Mouse (Mus musculus) activated CD4-positive, CD25-positive, alpha-beta regulatory T cell, adult 4 months (primary cell): ENCODE results near the gene Gpbp1. TPM values are rescaled to one million over a fixed set of nuclear protein-coding genes. Genes with fewer than 3 reads are reported as not detected.

ENCODE experiments used
- polyA plus RNA-seq, 2 experiments: library from polyadenylated mRNA; unstranded; fragments of 100-300 nt; shearing (Covaris generic); gene quantifications; one replicate each; pipeline ENCODE4 v1.2.1; 2017

The Gpbp1 gene
- polyA plus RNA-seq, 2 experiments from 2014 or later, result 138 to 153 TPM

Other genes with a start within 250 kb of the Gpbp1 start
- gene Actbl2, start 235.1 kb downstream of the Gpbp1 start, polyA plus RNA-seq, result under 1 TPM in 1 of 2 experiments, not detected in 1; 0.28 TPM
- not detected for gene Gm49496, start 59.8 kb upstream of the Gpbp1 start, polyA plus RNA-seq
- not detected for gene Gm10198, start 102.7 kb upstream of the Gpbp1 start, polyA plus RNA-seq
- 10 to 100 TPM; 15.6 to 18.9 TPM for gene Mier3, start 190.9 kb upstream of the Gpbp1 start, polyA plus RNA-seq